Mouse (Mus musculus): Measurements from ENCODE around the gene 1700014D04Rik. TPM values are rescaled to one million over a fixed set of nuclear protein-coding genes. Genes with fewer than 3 reads are reported as not detected.

Gene 1700014D04Rik
- 0.09 and 0.10 TPM in 2 replicates for polyA plus RNA-seq (2012; rRNA removed)

GRCm38 (mm10) chr13:59746711-59747110 is at the start of gene 1700014D04Rik:
1700014D04Rik (minus strand) TSS chr13:59746752.

GRCm38 (mm10) chr13:59782145-59782544 is 35.6 kb upstream of the 1700014D04Rik start, which contains the start of gene Gm49354:
Gm49354 (minus strand) TSS chr13:59782245.

GRCm38 (mm10) chr13:59769296-59770163 is 23.0 kb upstream of the 1700014D04Rik start, which contains the start of gene Isca1:
Isca1 (minus strand) TSS chr13:59769810.

DNA sequence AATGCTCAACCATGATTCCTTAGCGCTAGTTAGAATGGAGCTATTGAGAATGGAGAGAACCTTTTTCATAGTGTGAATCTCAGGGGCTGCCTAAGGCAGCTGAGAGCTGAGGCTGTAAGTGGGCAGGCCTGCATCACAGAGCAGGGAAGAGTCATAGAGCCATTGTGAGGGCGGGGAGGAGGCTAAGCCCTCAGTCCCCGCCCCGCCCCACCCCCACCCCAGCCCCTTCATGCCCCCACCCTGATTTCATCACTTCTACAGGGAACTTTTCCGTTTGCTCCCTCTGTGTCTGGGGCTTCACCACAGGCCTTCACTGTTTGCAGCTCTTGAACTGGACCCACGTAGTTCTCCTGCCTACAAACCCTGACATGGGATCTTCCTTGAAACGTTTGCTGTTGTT is 14.9 kb downstream of the 1700014D04Rik start, which contains the start of gene Spata31d1d:
TSS of gene Spata31d1d (minus strand) at position 101 of the 400 bp plus-strand sequence.

GRCm38 (mm10) chr13:59711984-59712383 is 34.6 kb downstream of the 1700014D04Rik start, which contains the start of gene Spata31d1b:
Spata31d1b (plus strand) TSS chr13:59712284.

DNA sequence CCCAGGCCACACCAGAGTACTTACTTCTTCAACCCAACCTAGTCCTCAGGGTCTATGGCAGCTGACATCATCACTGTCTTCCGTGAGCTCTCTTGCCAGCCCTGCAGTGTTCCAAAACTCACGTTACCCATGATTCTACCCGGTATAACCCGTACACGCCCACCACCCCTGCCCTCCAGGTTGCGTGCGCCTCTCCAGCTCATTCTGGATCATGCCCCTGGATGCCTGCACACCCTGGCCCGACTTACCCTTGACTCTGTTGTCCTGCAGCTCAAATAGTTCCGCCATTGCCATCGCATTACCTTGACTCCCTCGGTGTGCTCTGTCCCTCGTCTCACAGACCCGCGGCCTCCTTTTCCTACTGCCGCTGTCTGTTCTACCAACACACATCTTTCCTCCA is 36.3 kb downstream of the 1700014D04Rik start, which contains the start of gene Spata31d1a:
TSS of gene Spata31d1a (minus strand) at position 101 of the 400 bp plus-strand sequence.

GRCm38 (mm10) chr13:59694008-59694407 is 52.5 kb downstream of the 1700014D04Rik start, which contains the start of gene 4921517D22Rik:
4921517D22Rik (minus strand) TSS chr13:59694108.

Other genes starting within 250 kb of the 1700014D04Rik start
- 20.9 and 23.9 TPM in 2 replicates for gene Agtpbp1, start 161.5 kb downstream of the 1700014D04Rik start, polyA plus RNA-seq (2012; rRNA removed)
- gene Naa35, start 161.5 kb downstream of the 1700014D04Rik start, polyA plus RNA-seq (2012; rRNA removed) = 102 and 122 TPM in 2 replicates
- gene Golm1, start 70.9 kb downstream of the 1700014D04Rik start, polyA plus RNA-seq (2012; rRNA removed) = 71.8 and 80.5 TPM in 2 replicates
- not detected in 2 replicates for gene 4921517D22Rik, start 52.6 kb downstream of the 1700014D04Rik start, polyA plus RNA-seq (2012; rRNA removed)
- gene Spata31d1a, start 36.4 kb downstream of the 1700014D04Rik start, polyA plus RNA-seq (2012; rRNA removed) = 0.01 TPM in 1 of 2 replicates, not detected in the other
- 0.01 TPM in 1 of 2 replicates, not detected in the other for gene Spata31d1b, start 34.5 kb downstream of the 1700014D04Rik start, polyA plus RNA-seq (2012; rRNA removed)
- 0.02 TPM in 2 replicates for gene Spata31d1d, start 15.0 kb downstream of the 1700014D04Rik start, polyA plus RNA-seq (2012; rRNA removed)
- 82.4 and 96.1 TPM in 2 replicates for gene Isca1, start 23.1 kb upstream of the 1700014D04Rik start, polyA plus RNA-seq (2012; rRNA removed)
- 78.2 TPM in 1 of 2 replicates, not detected in the other for gene Gm49354, start 35.5 kb upstream of the 1700014D04Rik start, polyA plus RNA-seq (2012; rRNA removed)
- gene Tut7, start 76.4 kb upstream of the 1700014D04Rik start, polyA plus RNA-seq (2012; rRNA removed) = 41.9 and 46.2 TPM in 2 replicates

All from central nervous system, embryonic 11.5 days (tissue).